Mouse (Mus musculus) megakaryocyte, embryonic 14.5 days (primary cell): Measurements from ENCODE around the gene Dbil5. TPM values are rescaled to one million over a fixed set of nuclear protein-coding genes. Genes with fewer than 3 reads are reported as not detected.
"Not testable (repeated sequence)": the region's sequence is repeated elsewhere in the genome, so short reads cannot be mapped to it uniquely, and the experiment has no call there.

Experiments
- H3K27me3 ChIP-seq: replicated peaks from 2 replicates; pipeline ENCODE3; 2012; ENCODE audit warnings: inconsistent platforms
- H3K36me3 ChIP-seq: replicated peaks from 2 replicates; pipeline ENCODE3; 2012; ENCODE audit warnings: low read length, inconsistent platforms, mixed read lengths
- H3K4me1 ChIP-seq: 2 replicates; pipeline ENCODE4 v1.6.1; 2012; ENCODE audit warnings: inconsistent platforms
- H3K4me3 ChIP-seq: replicated peaks from 2 replicates; pipeline ENCODE3; 2012; ENCODE audit warnings: moderate library complexity, mild to moderate bottlenecking, inconsistent platforms
- H3K9me3 ChIP-seq: 2 replicates; pipeline ENCODE4 v1.6.1; 2012; ENCODE audit warnings: inconsistent platforms
- FLI1 ChIP-seq: IDR thresholded peaks from 2 replicates; pipeline ENCODE4 v1.6.1; 2012; ENCODE audit warnings: low read length, inconsistent platforms, mixed read lengths
- GATA1 ChIP-seq: IDR thresholded peaks from 3 replicates; pipeline ENCODE4 v1.6.1; 2012; ENCODE audit warnings: mixed read lengths, low read length, inconsistent platforms, borderline replicate concordance
- polyA plus RNA-seq: library from polyadenylated mRNA; stranded (reverse); fragments of >175 nt; gene quantifications from 2 replicates; pipeline ENCODE4 v1.2.3, GENCODE M21; 2012; ENCODE audit warnings: low replicate concordance; ENCODE audit not compliant: insufficient read depth

The Dbil5 gene
- polyA plus RNA-seq, 1 experiment = 3.2 TPM

DNA sequence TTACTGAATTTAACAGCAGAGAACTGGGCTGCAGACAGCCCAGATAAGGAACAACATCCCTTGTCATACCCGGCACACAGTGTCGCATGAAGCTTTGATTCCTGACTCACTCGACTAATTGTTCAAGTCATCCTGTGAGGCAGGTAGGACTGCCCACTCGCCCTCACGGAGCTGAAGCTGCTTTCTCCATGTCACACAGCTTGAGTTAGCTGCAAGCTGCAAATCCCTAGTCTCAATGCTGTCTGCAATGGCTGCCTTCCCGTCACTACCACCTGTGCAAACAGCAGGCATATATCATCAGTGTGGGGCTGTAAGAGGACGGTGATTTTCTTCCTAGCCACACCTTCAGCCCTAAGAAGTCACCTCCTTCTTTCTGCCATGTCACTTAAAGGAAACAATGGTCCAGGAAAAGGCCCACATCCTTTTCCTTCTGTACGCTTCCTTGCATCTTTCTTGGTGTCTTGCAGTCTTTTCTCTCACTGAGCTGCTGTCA, 20.4 kb upstream of the Dbil5 start:
- Histone ChIP-seq H3K9me3 (no peaks in the 10 kb centered on the region), H3K4me1 (peaks cover 24% of the 10 kb centered on the region), H3K27me3 (peaks cover 17% of the 10 kb centered on the region), H3K4me3 (no peak overlapping the region), H3K36me3 (no peaks in the 10 kb centered on the region)
- TF ChIP-seq GATA1 (no peak), FLI1 (no peak)

GRCm38 (mm10) chr11:76201761-76202674, 15.4 kb upstream of the Dbil5 start:
- TF ChIP-seq GATA1 (no peak), FLI1 (no peak)
- Histone ChIP-seq H3K4me3 (peak overlapping the region; percentile 94), H3K4me1 (peaks cover 39% of the 10 kb centered on the region), H3K27me3 (peaks cover 35% of the 10 kb centered on the region), H3K9me3 (no peaks in the 10 kb centered on the region), H3K36me3 (peaks cover 15% of the 10 kb centered on the region)

- H3K4me3 ChIP-seq = no peak overlapping the region
- no peaks in the 10 kb centered on the region for H3K9me3 ChIP-seq
- TF ChIP-seq GATA1 (no peak), FLI1 (no peak)
- H3K27me3 ChIP-seq = peaks cover 19% of the 10 kb centered on the region
- peaks cover 52% of the 10 kb centered on the region for H3K36me3 ChIP-seq
- H3K4me1 ChIP-seq = peaks cover 26% of the 10 kb centered on the region
Observed at GRCm38 (mm10) chr11:76206793-76207192, 10.6 kb upstream of the Dbil5 start.

DNA sequence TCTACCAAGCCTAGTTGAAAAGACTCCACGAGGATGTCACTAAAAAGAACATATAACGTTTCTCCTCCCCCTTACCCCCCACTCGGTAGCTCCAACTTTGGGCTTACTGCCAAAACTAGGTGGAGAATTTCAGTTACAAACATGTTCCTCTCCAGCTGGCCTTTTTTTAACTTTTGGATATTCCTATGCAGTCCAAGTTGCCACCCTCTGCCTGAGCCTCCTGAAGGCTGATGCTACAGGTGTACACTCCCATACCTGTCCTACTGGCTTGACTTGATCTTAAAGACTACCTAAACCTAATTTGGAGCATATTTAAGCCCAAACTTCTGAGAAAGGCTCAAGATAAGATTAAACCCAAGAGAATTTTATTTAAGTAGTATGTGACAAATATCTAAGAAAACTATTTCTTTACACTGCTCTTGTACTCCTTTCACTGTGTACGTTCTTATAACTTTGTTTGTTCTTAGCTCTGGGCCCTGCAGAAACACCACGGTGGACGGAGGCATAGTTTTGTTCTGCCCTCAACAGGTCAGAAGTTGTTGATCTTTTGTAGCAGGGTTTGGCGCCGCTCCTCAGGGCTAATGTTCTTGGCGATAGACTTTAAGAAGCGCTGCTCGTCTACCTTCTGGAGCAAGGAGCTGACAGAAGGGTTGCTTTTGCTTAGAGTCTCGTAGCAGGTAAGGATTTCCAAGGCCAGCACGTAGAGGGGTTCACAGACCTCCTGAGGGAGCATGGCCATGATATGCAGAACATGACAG, 7.0 kb upstream of the Dbil5 start:
- H3K9me3 ChIP-seq = no peaks in the 10 kb centered on the region
- no peaks in the 10 kb centered on the region for H3K27me3 ChIP-seq
- H3K4me1 ChIP-seq = peaks cover 41% of the 10 kb centered on the region
- H3K4me3 ChIP-seq = no peak overlapping the region
- H3K36me3 ChIP-seq = peaks cover 71% of the 10 kb centered on the region
- no peak for TF ChIP-seq GATA1
- no peak for TF ChIP-seq FLI1

- Histone ChIP-seq H3K4me1 (peaks cover 50% of the 10 kb centered on the region), H3K36me3 (peaks cover 63% of the 10 kb centered on the region)
- not testable (repeated sequence) for H3K4me3 ChIP-seq, H3K27me3 ChIP-seq, H3K9me3 ChIP-seq
Observed at GRCm38 (mm10) chr11:76211595-76211994, 5.8 kb upstream of the Dbil5 start.

DNA sequence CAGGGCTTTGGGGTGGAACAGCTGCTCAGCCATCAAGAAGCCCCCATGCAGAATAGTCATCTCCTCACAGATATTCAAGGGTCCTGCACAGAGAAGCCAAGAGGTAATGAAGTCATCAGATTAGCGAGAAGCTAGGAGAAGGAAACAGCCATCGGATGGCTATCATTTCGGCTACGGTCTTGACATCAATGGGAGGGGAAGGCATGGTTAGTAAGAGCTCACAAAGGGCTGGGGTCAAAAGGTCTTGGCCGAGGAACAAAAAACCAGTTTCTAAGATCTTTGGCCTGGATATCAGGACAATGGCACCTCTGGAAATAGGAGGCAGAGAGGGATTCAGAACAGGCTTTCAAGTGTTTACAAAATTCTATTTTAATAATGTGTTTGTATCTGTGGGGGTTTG, 3.6 kb upstream of the Dbil5 start:
- TF ChIP-seq GATA1 (no peak), FLI1 (no peak)
- peaks cover 56% of the 10 kb centered on the region for H3K4me1 ChIP-seq
- H3K4me3 ChIP-seq = no peak overlapping the region
- no peaks in the 10 kb centered on the region for H3K9me3 ChIP-seq
- H3K27me3 ChIP-seq = no peaks in the 10 kb centered on the region
- H3K36me3 ChIP-seq = peaks cover 48% of the 10 kb centered on the region

DNA sequence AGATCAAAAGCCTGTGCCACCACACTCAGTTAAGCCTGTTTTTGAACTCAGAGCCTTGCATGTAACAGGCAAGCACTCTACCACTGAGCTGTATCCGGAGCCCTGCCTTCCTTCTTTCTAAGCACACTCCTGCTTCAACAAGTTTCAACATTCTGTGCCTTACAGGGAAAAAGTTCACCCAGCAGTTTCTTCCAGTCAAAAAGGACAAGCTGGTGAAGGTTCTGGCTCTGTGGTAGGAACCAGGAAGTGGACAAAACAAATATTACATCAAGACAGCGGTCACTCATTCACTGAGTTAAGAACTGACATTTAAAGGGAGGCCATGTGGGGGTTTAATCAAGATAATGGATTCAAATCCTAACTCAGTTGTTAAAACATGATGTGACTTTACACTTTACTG, 2.4 kb upstream of the Dbil5 start:
- Histone ChIP-seq H3K4me3 (peak overlapping the region; percentile 7), H3K27me3 (no peaks in the 10 kb centered on the region), H3K9me3 (no peaks in the 10 kb centered on the region), H3K36me3 (peaks cover 48% of the 10 kb centered on the region), H3K4me1 (peaks cover 55% of the 10 kb centered on the region)
- TF ChIP-seq GATA1 (no peak), FLI1 (no peak)

DNA sequence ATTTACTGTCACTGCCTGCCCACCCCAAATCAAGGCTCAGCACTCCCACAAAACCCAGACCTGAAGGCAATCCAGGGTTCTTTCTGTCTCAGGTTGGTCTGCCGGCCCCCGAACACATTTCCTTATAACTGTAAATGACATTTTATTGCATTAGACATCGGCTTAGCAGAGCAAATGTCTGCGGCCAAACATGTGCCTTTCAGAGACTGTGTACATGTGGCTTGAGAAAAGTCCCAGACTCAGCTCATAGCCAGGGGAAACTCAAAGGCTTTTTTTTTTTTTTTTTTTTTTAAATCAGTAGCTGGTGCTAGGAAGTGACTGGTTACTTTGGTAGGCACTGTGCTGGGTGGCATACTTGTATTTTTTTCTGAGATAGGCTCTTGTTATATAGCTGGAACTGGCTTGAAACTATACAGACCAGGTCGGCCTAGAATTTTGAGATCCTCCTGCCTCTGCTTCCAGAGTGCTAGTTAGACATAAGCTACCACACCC, 1.3 kb upstream of the Dbil5 start:
- TF ChIP-seq GATA1 (no peak), FLI1 (no peak)

DNA sequence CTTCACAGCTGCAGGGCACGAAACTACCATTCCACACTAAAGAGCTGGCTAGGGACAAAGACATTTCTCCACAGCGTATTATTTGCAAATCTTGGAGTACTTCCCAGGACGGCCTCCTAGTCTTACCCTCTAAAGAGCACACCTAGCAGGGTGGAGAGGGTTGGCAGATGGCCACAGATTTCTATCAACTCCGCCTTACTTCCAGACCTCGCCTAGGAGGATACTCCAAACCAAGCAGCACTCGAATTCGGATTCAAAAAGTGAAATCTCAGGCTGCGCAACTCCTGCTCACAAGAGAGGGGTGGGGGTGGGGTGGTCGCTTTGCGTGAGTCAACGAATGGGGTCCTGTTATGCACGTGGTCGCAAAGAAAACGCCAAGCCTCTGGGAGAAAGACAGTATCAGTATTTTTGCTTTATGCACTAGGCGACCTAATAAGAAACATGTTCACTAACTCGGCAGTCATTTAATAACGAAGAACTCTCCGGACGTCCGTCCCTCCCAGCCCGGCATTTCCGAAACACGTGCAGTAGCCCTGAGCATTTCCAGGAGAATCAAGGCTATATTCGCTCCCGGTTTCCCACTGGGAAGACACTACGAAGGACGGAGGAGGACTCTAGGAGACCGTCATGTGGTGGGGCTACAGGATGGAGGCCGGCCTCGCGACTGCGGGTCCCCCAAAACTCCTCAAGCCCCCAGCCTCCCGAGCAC, 573 bp upstream of the Dbil5 start:
- peak overlapping the region; percentile 93 for H3K4me3 ChIP-seq

More for the DNA sequence above, 1.3 kb upstream of the Dbil5 start:
- peak overlapping the region; percentile 93 for H3K4me3 ChIP-seq
- no peaks in the 10 kb centered on the region for H3K27me3 ChIP-seq
- peaks cover 55% of the 10 kb centered on the region for H3K4me1 ChIP-seq
- H3K36me3 ChIP-seq = peaks cover 50% of the 10 kb centered on the region
- no peaks in the 10 kb centered on the region for H3K9me3 ChIP-seq

More for the DNA sequence above, 573 bp upstream of the Dbil5 start:
- no peaks in the 10 kb centered on the region for H3K27me3 ChIP-seq
- H3K4me1 ChIP-seq = peaks cover 55% of the 10 kb centered on the region
- TF ChIP-seq FLI1 (no peak), GATA1 (no peak)
- H3K36me3 ChIP-seq = peaks cover 56% of the 10 kb centered on the region
- H3K9me3 ChIP-seq = no peaks in the 10 kb centered on the region
